Mouse (Mus musculus) forebrain, embryonic 11.5 days (tissue): Measurements from ENCODE around the gene Bad. TPM values are rescaled to one million over a fixed set of nuclear protein-coding genes. Genes with fewer than 3 reads are reported as not detected.
A peak's percentile ranks its signal among the peaks of the same experiment; 100 is the strongest.
"Not testable (repeated sequence)": the region's sequence is repeated elsewhere in the genome, so short reads cannot be mapped to it uniquely, and the experiment has no call there.

Source experiments
- ATAC-seq: fragments of 200-750 bp; cut with Nextera tagmentation; replicated peaks from 2 replicates; pipeline ENCODE4 v1.8.0; 2017; ENCODE audit warnings: moderate TSS enrichment; ENCODE audit not compliant: low FRiP score
- DNase-seq: peaks from one replicate; pipeline ENCODE4 v3.0.0-alpha.2; 2017; ENCODE audit warnings: low spot score
- H3K27ac ChIP-seq: fragments of 300-500 bp; sonication (generic); 2 replicates; pipeline ENCODE4 v1.5.1; 2014; ENCODE audit warnings: low read depth, low read length
- H3K27me3 ChIP-seq: fragments of 300-500 bp; sonication (generic); 2 replicates; pipeline ENCODE4 v1.6.1; 2014; ENCODE audit warnings: mild to moderate bottlenecking, low read length, mixed read lengths; ENCODE audit not compliant: control insufficient read depth, insufficient read depth
- H3K36me3 ChIP-seq: fragments of 300-500 bp; sonication (generic); 2 replicates; pipeline ENCODE4 v1.6.1; 2014; ENCODE audit warnings: mild to moderate bottlenecking, low read length, moderate library complexity, mixed read lengths; ENCODE audit not compliant: control insufficient read depth, insufficient read depth
- H3K4me1 ChIP-seq: fragments of 300-500 bp; sonication (generic); replicated peaks from 2 replicates; pipeline ENCODE4 v1.6.1; 2014; ENCODE audit warnings: low read length, mixed read lengths; ENCODE audit not compliant: control insufficient read depth, insufficient read depth
- H3K4me2 ChIP-seq: fragments of 300-500 bp; sonication (generic); 2 replicates; pipeline ENCODE4 v1.6.1; 2014; ENCODE audit warnings: low read depth, mild to moderate bottlenecking, low read length, moderate library complexity, mixed read lengths; ENCODE audit not compliant: severe bottlenecking
- H3K4me3 ChIP-seq: fragments of 300-500 bp; sonication (generic); 2 replicates; pipeline ENCODE4 v1.5.1; 2014; ENCODE audit warnings: low read depth, low read length
- H3K9ac ChIP-seq: fragments of 300-500 bp; sonication (generic); 2 replicates; pipeline ENCODE4 v1.6.1; 2014; ENCODE audit warnings: low read length
- H3K9me3 ChIP-seq: fragments of 300-500 bp; sonication (generic); 2 replicates; pipeline ENCODE4 v1.6.1; 2016; ENCODE audit warnings: low read length, mixed read lengths; ENCODE audit not compliant: control insufficient read depth
- WGBS: fragments of 180-500 bp; shearing (Covaris S2); extraction: QIAGEN DNeasy Blood & Tissue Kit; methylation state at CpG from one replicate; pipeline ENCODE4 v1.1.7; 2014; 5-methylcytosine and 5-hydroxymethylcytosine counted together
- polyA plus RNA-seq: library from polyadenylated mRNA; unstranded; fragments of >200 nt; fragmentation: Nextera tagmentation; extraction: Ambion mirVana; gene quantifications from 2 replicates; pipeline ENCODE4 v1.2.1, GENCODE M21; 2014

Bad gene
- 56.6 and 57.0 TPM in 2 replicates for polyA plus RNA-seq

- Histone ChIP-seq H3K36me3 (no peaks in the 10 kb centered on the region), H3K9ac (peak within 1 kb of the TSS; percentile 91), H3K4me3 (peak within 1 kb of the TSS; percentile 65), H3K9me3 (no peaks in the 10 kb centered on the region), H3K27me3 (no peaks in the 10 kb centered on the region), H3K4me1 (peaks cover 15% of the 10 kb centered on the region), H3K4me2 (peak within 1 kb of the TSS; percentile 97), H3K27ac (peak within 1 kb of the TSS; percentile 91)
- peak; percentile 98 for DNase-seq
- under 1% methylated on average over 83 of the region's 83 CpGs for WGBS
- ATAC-seq, result peak; percentile 86
Observed at GRCm38 (mm10) chr19:6941372-6942248, at the start of gene Bad. Gene Bad (plus strand): TSS chr19:6941861.

- H3K36me3 ChIP-seq, result no peaks in the 10 kb centered on the region
- H3K27me3 ChIP-seq, result no peaks in the 10 kb centered on the region
- 79% methylated on average over 4 of the region's 4 CpGs for WGBS
- H3K4me1 ChIP-seq, result no peaks in the 10 kb centered on the region
- ATAC-seq (no peak), DNase-seq (no peak)
- no peak overlapping the region for H3K9ac ChIP-seq
- no peaks in the 10 kb centered on the region for H3K9me3 ChIP-seq
- no peak overlapping the region for H3K27ac ChIP-seq
- H3K4me2 ChIP-seq, result no peak overlapping the region
- H3K4me3 ChIP-seq, result no peak overlapping the region
Observed at GRCm38 (mm10) chr19:6892512-6892911, 49.1 kb upstream of the Bad start.

- no peaks in the 10 kb centered on the region for H3K9me3 ChIP-seq
- H3K4me2 ChIP-seq, result no peak overlapping the region
- H3K27ac ChIP-seq, result no peak overlapping the region
- no peak overlapping the region for H3K4me3 ChIP-seq
- H3K9ac ChIP-seq, result no peak overlapping the region
- 94% methylated on average over 14 of the region's 14 CpGs for WGBS
- H3K36me3 ChIP-seq, result no peaks in the 10 kb centered on the region
- no peaks in the 10 kb centered on the region for H3K27me3 ChIP-seq
- DNase-seq (peak; percentile 30), ATAC-seq (no peak)
- H3K4me1 ChIP-seq, result no peaks in the 10 kb centered on the region
Observed at GRCm38 (mm10) chr19:6893731-6894451, 47.8 kb upstream of the Bad start.

- H3K4me1 ChIP-seq, H3K9me3 ChIP-seq, H3K4me3 ChIP-seq, H3K27ac ChIP-seq, H3K27me3 ChIP-seq, H3K9ac ChIP-seq, H3K4me2 ChIP-seq, ATAC-seq, H3K36me3 ChIP-seq: not testable (repeated sequence)
- peak; percentile 20 for DNase-seq
- WGBS, result 89% methylated on average over 18 of the region's 18 CpGs
Observed at GRCm38 (mm10) chr19:6895608-6896305, 45.9 kb upstream of the Bad start.

GRCm38 (mm10) chr19:6899641-6900040, 42.0 kb upstream of the Bad start:
- no peak for DNase-seq
- Histone ChIP-seq H3K4me3 (no peak overlapping the region), H3K27me3 (no peaks in the 10 kb centered on the region), H3K9ac (no peak overlapping the region), H3K4me1 (no peaks in the 10 kb centered on the region), H3K4me2 (no peak overlapping the region), H3K27ac (no peak overlapping the region), H3K36me3 (no peaks in the 10 kb centered on the region), H3K9me3 (no peaks in the 10 kb centered on the region)
- 89% methylated on average over 4 of the region's 4 CpGs for WGBS
- no peak for ATAC-seq

GRCm38 (mm10) chr19:6903031-6903430, 38.6 kb upstream of the Bad start:
- DNase-seq (no peak), ATAC-seq (no peak)
- no peak overlapping the region for H3K27ac ChIP-seq
- H3K9me3 ChIP-seq, result no peaks in the 10 kb centered on the region
- H3K4me3 ChIP-seq, result no peak overlapping the region
- peaks cover 4% of the 10 kb centered on the region for H3K36me3 ChIP-seq
- H3K4me2 ChIP-seq, result no peak overlapping the region
- no peaks in the 10 kb centered on the region for H3K27me3 ChIP-seq
- no peak overlapping the region for H3K9ac ChIP-seq
- peaks cover 2% of the 10 kb centered on the region; the same call in 1 of the 2 replicates for H3K4me1 ChIP-seq
- 97% methylated on average over 1 of the region's 1 CpGs for WGBS

- ATAC-seq (no peak), DNase-seq (no peak)
- Histone ChIP-seq H3K36me3 (peaks cover 4% of the 10 kb centered on the region), H3K9ac (no peak overlapping the region), H3K4me2 (no peak overlapping the region), H3K27me3 (no peaks in the 10 kb centered on the region), H3K4me1 (peaks cover 12% of the 10 kb centered on the region; the same call in 1 of the 2 replicates), H3K9me3 (no peaks in the 10 kb centered on the region), H3K4me3 (no peak overlapping the region), H3K27ac (no peak overlapping the region)
- WGBS, result 89% methylated on average over 2 of the region's 2 CpGs
Observed at GRCm38 (mm10) chr19:6904846-6905245, 36.8 kb upstream of the Bad start.

- H3K4me1 ChIP-seq, result peaks cover 12% of the 10 kb centered on the region; the same call in 1 of the 2 replicates
- WGBS, result 94% methylated on average over 11 of the region's 11 CpGs
- no peak for ATAC-seq
Observed at GRCm38 (mm10) chr19:6905498-6906159, 36.0 kb upstream of the Bad start.

More at GRCm38 (mm10) chr19:6905498-6906159, 36.0 kb upstream of the Bad start:
- Histone ChIP-seq H3K4me3 (no peak overlapping the region), H3K9ac (no peak overlapping the region), H3K9me3 (no peaks in the 10 kb centered on the region), H3K4me2 (no peak overlapping the region), H3K36me3 (peaks cover 4% of the 10 kb centered on the region), H3K27ac (no peak overlapping the region), H3K27me3 (no peaks in the 10 kb centered on the region)
- no peak for DNase-seq
